Mouse (Mus musculus): ENCODE data around the gene Primpol.
"Not testable (repeated sequence)": the region's sequence is repeated elsewhere in the genome, so short reads cannot be mapped to it uniquely, and the experiment has no call there.

Primpol gene

DNA sequence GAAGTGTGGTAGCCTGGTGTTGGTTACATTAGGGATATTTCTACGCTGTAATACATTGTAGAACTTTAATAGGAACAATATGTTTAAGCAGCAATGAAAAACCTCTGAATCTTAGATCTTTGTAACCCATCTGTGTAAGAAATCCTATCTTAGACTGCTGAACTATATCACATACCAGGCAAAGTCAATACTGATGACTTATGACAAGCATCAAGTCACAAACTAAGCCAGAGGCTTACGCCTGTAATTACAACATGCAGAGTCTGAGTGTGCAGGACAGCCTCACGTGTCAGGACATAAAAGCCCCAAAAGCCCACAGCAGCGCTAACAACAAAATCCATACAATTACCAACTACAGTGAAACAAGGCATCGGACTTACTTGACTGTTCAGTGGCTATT lies 13.4 kb downstream of the Primpol start:
- no peak for DNase-seq (ENCODE audit: low spot score in 2 of 2)

DNA sequence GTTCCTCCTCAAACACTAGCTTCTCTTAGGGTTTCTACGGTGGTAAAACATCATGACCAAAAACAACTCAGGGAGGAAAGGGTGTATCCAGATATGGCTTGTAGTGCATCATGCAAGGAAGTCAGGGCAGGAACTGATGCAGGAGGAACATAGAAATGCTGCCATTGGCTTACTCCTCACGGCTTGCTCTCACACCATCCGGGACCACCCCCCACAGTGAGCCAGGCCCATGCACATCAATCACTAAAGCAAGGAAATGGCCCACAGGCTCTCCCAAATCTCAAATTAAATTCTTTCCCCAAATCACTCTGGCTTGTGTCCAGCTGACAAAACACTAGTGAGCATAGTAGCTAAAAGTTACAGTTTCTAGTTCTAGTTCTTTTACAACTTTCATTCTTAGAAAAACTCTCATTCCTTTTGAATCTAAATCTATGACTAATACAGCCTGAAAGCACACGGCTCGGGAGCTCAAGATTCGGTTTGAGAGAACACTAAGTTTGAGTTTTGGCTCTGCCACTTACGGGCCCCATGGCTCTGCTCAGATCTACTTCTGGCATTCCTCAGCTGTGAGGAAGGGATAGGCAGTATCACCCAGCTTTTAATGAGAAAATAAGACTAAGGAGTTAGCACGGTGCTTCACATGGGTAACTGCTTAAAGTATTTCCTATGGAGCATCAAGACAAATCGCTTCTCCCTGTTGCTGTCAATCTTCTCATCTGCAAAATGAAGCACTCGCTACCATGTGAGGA lies 15.9 kb downstream of the Primpol start:
- no peak for DNase-seq (ENCODE audit: low spot score in 2 of 2)

GRCm38 (mm10) chr8:46599314-46599904 lies 17.6 kb downstream of the Primpol start:
- no peak for DNase-seq (ENCODE audit: low spot score in 2 of 2)

DNA sequence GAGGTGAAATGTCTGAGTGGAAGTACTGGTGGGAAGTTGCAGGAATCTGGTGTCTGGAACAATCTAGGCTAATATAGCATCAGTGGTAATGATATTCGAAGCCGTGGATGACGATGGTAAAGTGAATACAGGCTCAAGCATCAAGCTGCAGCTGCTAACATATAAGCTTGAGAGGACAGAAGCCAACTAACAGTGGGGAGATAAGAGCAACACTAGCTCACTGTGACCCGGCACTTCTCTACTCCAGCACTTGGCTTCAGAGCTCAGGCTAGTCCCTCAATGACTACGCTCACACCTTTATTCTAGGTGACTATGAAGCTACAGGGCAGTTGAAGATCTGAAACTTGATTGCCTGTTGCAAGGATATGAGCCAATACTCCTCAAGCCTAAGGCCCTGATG lies 18.3 kb downstream of the Primpol start:
- no peak for DNase-seq (ENCODE audit: low spot score in 2 of 2)

DNA sequence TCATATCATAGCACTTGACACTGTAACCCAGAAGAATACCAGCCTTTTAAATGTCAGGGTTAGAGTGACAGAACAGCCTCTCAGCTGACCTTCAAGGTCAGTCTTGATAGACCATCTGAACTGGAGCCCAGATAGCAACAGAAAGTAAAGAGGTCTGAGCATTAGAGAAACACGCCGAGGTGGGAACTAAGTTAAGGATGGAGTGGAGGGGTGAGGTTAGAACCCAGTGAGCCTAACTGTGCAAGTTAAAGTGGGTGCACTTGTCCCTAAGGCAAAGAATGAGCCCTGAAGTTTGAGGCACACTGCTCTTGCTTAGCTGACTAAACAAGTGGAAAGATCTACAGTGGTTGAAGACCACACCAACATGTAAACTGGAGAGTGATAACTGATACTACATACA lies 18.9 kb downstream of the Primpol start:
- DNase-seq (ENCODE audit: low spot score in 2 of 2): no peak

DNA sequence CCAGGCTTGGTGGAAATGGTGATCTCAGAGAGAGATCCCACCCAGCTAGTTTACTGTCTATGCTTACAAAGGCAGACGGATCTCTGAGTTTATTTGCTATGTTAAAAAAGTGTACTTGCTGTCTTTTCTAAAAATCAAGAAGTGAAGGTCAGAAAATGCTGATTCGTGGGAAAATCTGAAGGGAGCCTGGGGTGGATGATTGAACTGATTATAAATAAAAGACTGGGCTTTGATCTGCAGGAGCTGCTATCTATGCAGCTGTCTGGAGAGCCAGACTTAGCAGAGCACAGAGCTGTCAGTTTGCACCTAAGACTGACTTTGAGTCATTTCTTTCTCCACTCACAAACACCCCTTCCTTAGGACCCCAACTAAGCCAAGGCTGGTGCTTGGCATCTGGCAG lies 19.6 kb downstream of the Primpol start:
- DNase-seq (ENCODE audit: low spot score in 2 of 2): no peak

DNA sequence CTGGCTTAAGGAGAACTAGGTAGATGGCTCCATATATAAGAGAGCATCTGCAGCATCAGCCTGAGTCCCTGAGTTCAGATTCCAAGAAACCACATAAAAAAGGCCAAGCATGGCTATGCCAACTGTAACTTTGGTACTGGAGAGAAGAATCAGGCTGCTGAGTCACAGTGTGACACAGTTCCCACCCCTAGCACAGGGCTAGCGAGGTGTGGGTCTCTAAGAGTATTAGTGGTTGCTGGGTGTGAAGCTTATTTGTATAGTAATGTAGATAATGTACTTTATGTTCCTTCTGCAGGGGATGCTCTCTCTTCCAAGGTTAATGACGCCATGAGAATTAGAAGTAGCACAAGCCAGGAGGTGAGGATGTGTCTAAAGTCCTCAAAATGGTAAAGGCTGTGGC lies 20.5 kb downstream of the Primpol start:
- DNase-seq (ENCODE audit: low spot score in 2 of 2): no peak

DNA sequence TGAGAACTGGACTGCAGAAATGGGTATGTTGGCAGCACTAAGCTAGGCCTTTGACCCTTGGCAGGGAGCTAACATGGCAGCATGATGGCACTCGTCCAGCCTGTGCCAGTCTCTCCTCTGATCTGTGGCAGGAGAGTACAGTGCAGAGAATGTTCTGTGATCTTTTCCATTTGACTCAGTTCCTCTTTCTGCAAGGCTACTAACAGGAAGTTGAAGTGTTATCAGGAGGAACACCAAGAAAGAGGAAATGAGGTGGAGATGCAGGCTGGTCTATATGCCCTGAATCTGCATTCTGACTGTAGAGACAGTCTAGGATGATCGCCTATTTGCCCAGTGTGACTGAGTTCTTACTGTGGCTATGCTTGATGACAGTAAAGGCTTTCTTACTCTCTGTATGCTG lies 21.4 kb downstream of the Primpol start:
- DNase-seq (ENCODE audit: low spot score in 2 of 2): no peak

GRCm38 (mm10) chr8:46593772-46594171 lies 23.2 kb downstream of the Primpol start:
- no peak for DNase-seq (ENCODE audit: low spot score in 2 of 2)

DNA sequence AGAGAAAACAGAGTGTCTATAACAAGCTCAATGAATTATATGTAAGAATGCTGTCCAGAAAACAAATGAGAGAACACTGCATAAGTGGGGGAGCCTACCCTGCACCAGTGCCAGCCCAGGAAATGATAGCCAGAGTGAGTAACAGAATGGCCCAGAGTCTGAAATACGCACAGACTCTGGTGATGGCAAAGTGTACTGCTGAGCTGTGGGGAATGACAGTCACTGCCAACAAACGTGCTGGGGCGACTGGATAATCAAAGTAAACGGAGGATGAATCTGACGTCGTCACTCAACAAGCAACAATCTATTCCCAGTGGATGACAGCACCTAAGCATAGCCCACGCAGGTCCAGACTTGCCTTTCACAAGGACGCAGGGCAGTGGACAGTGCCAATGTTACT lies 23.9 kb downstream of the Primpol start:
- no peak for DNase-seq (ENCODE audit: low spot score in 2 of 2)

- no peak for DNase-seq (ENCODE audit: low spot score in 2 of 2)
These were observed 28.3 kb downstream of the Primpol start for GRCm38 (mm10) chr8:46588663-46589062.

DNA sequence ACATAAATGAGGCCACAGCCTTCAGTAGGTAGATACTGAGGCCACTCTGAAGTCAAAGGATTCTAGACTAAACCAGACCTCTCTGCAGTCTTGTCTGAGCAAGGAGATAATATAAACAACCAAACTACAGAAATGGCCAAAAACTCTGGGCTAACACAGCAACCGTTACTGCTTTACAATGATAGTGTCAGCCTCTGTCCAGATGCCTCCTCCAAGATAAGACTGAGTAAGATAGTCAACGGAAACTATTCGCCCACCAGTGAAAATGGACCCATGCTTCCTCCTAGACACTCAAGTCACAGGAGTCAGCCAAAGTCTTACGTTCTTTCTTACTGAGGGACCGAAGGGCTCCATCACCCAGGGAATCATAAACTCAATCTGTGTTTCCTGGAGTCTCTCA lies 29.1 kb downstream of the Primpol start:
- DNase-seq (ENCODE audit: low spot score in 2 of 2): no peak

GRCm38 (mm10) chr8:46585576-46585975 lies 31.4 kb downstream of the Primpol start:
- no peak for DNase-seq (ENCODE audit: low spot score in 2 of 2)

DNA sequence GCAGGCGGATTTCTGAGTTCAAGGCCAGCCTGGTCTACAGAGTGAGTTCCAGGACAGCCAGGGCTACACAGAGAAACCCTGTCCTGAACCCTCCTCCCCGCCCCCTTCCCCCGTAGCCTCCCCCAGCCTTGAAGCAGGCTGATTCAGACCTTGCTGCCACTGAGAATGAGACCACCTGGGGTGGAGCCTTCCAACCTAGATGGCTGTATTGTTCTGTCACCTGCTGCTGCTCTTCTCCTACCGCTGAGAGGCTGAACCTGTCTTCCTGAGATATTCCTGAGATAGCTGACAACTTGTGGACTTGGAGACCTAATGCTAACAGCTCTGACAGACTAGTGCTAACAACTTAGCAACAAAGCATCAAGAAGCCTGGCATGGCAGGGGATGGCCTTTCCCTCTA lies 32.7 kb downstream of the Primpol start:
- DNase-seq (ENCODE audit: low spot score in 2 of 2): not testable (repeated sequence)

GRCm38 (mm10) chr8:46578794-46579193 lies 38.2 kb downstream of the Primpol start:
- DNase-seq (ENCODE audit: low spot score in 2 of 2): no peak

DNA sequence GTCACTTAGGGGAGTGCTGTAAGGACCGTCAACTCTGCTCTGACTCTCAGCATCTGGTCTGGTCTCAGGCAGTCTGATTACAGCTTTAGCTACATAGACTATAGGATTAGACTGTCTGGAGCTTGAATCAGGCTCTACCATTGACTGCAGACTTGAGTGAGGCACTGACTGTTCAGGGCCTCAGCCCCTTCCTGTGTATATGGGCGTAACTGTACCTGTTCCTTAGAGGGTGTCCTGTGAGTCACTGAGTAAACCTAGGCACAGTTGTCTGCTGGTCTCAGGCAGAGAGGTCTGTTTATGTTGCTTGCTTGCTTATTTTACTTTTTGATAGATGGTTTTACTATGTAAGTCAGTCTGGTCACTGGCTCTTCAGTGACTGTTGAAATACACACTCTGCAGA lies 43.0 kb downstream of the Primpol start:
- DNase-seq (ENCODE audit: low spot score in 2 of 2): no peak

- no peak for DNase-seq (ENCODE audit: low spot score in 2 of 2)
These were observed 43.6 kb downstream of the Primpol start for GRCm38 (mm10) chr8:46573446-46573845.

GRCm38 (mm10) chr8:46570673-46571072 lies 46.3 kb downstream of the Primpol start:
- DNase-seq (ENCODE audit: low spot score in 2 of 2): no peak

- no peak for DNase-seq (ENCODE audit: low spot score in 2 of 2)
These were observed 47.2 kb downstream of the Primpol start for GRCm38 (mm10) chr8:46569659-46570441.

DNA sequence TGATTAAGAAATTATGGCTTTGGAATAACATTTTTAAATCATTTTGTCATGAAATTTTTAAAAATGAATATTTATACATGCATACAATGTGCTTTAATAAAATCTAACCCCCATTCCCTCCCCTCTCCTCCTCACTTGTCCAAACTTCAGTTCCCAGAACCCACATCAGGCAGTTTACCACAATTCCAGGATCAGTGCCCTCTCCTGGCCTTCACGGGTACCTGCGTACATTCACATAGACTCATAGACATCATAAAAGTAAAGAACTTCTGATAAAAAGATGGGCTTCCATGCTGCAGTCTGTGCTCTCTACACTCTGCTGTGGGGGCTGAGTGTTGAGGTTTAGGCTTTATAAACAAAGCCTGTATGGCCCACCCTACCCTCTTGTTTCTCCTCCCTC lies 48.1 kb downstream of the Primpol start:
- no peak for DNase-seq (ENCODE audit: low spot score in 2 of 2)

GRCm38 (mm10) chr8:46567946-46568345 lies 49.1 kb downstream of the Primpol start:
- DNase-seq (ENCODE audit: low spot score in 2 of 2): no peak

- no peak for DNase-seq (ENCODE audit: low spot score in 2 of 2)
These were observed 50.0 kb downstream of the Primpol start for GRCm38 (mm10) chr8:46566914-46567529.

All from urinary bladder, adult 18-20 months (tissue).